Mouse (Mus musculus) liver, embryonic 12.5 days (tissue): Measurements from ENCODE around the gene Acad11. TPM values are rescaled to one million over a fixed set of nuclear protein-coding genes. Genes with fewer than 3 reads are reported as not detected.
A peak's percentile ranks its signal among the peaks of the same experiment; 100 is the strongest.

ENCODE experiments used
- ATAC-seq: fragments of 200-750 bp; cut with Nextera tagmentation; 2 replicates; pipeline ENCODE4 v1.8.0; 2017; ENCODE audit warnings: moderate number of reproducible peaks, mild to moderate bottlenecking, moderate library complexity
- H3K27ac ChIP-seq: fragments of 300-500 bp; sonication (generic); 2 replicates; pipeline ENCODE4 v1.5.1; 2016; ENCODE audit warnings: mild to moderate bottlenecking
- H3K27me3 ChIP-seq: fragments of 300-500 bp; sonication (generic); replicated peaks from 2 replicates; pipeline ENCODE4 v1.6.1; 2016; ENCODE audit warnings: mild to moderate bottlenecking, moderate library complexity
- H3K36me3 ChIP-seq: fragments of 300-500 bp; sonication (generic); 2 replicates; pipeline ENCODE4 v1.6.1; 2016; ENCODE audit warnings: mild to moderate bottlenecking, moderate library complexity
- H3K4me1 ChIP-seq: fragments of 300-500 bp; sonication (generic); 2 replicates; pipeline ENCODE4 v1.6.1; 2016
- H3K4me2 ChIP-seq: fragments of 300-500 bp; sonication (generic); 2 replicates; pipeline ENCODE4 v1.6.1; 2016; ENCODE audit warnings: mild to moderate bottlenecking, moderate library complexity
- H3K4me3 ChIP-seq: fragments of 300-500 bp; sonication (generic); 2 replicates; pipeline ENCODE4 v1.5.1; 2016; ENCODE audit warnings: mild to moderate bottlenecking, moderate library complexity
- H3K9ac ChIP-seq: fragments of 300-500 bp; sonication (generic); 2 replicates; pipeline ENCODE4 v1.6.1; 2016; ENCODE audit warnings: mild to moderate bottlenecking, moderate library complexity
- H3K9me3 ChIP-seq: fragments of 300-500 bp; sonication (generic); replicated peaks from 2 replicates; pipeline ENCODE4 v1.6.1; 2016; ENCODE audit warnings: mild to moderate bottlenecking, moderate library complexity
- WGBS: fragments of 180-500 bp; shearing (Covaris S2); methylation state at CpG from one replicate; pipeline ENCODE4 v1.1.7; 2016; ENCODE audit not compliant: insufficient replicate concordance; 5-methylcytosine and 5-hydroxymethylcytosine counted together
- polyA plus RNA-seq: library from polyadenylated mRNA; unstranded; fragments of >200 nt; fragmentation: Nextera tagmentation; extraction: Ambion mirVana; gene quantifications from 2 replicates; pipeline ENCODE4 v1.2.1, GENCODE M21; 2016

Acad11 gene
- polyA plus RNA-seq, result 10.5 and 11.5 TPM in 2 replicates

DNA sequence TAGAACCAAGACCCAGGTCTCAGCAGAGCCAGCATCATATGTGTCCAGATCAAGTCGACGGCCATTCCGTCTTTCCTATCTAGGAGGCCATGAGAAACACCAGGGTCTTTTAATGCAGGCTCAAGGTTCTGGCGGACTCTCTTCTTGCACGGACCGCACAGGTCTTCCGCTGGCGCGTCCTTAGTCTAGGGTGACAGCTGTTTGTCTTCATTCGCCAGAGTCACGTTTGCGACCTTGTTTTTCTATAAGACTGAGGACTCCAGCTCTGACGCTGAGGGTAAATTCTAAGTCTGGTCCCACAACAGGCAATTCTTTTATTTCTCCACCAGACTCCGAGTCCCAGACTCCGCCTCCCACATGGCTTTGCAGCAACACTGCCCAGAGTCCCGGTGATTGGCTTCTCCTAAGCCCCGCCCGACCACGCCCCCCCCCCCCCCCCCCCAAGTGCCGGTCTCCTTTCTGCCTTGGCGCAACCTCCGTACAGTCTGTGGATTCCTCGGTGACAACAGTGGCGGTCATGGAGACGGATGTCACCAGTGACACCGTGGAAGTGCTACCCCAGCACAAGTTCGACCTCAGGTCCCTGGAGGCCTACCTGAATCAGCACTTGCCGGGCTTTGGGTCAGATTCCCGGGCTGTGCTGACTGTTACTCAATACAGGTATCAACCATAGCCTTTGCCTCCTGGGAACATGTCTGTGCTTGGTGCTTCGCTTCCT lies at the start of gene Acad11:
Gene Acad11, plus strand, starts transcription at position 134 of the 718 bp plus-strand sequence.
- Histone ChIP-seq H3K9ac (peak within 1 kb of the TSS; percentile 87), H3K4me2 (peak within 1 kb of the TSS; percentile 83), H3K4me3 (peak within 1 kb of the TSS; percentile 98), H3K36me3 (peaks cover 19% of the 10 kb centered on the region), H3K4me1 (peaks cover 22% of the 10 kb centered on the region), H3K27me3 (no peaks in the 10 kb centered on the region), H3K27ac (peak within 1 kb of the TSS; percentile 71), H3K9me3 (no peaks in the 10 kb centered on the region)
- WGBS, result 0% methylated on average over 30 of the region's 30 CpGs
- peak; percentile 96 for ATAC-seq

DNA sequence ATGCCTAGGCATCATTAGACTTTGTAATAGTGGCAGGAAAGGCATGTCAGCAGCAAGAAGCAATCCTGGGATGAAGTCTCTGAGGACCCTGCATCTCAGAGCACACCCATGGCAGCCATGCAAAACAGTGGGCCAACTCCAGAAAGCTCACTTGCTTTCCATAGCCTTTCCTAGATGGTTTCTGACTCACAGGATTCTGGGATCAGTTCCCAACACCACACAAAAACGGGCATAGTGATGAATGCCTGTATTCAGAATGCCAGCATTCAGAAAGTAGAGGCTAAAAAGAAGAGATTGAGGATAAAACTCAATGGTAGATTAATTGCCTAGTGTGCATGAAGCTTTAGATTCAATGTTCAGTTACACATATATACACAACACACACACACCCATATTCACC lies 48.7 kb upstream of the Acad11 start:
- WGBS, result 37% methylated on average over 1 of the region's 1 CpGs
- H3K4me1 ChIP-seq, result no peaks in the 10 kb centered on the region
- H3K4me2 ChIP-seq, result no peak overlapping the region
- no peaks in the 10 kb centered on the region; the same call in none of the 2 replicates for H3K36me3 ChIP-seq
- H3K27ac ChIP-seq, result no peak overlapping the region
- ATAC-seq, result no peak
- H3K27me3 ChIP-seq, result no peaks in the 10 kb centered on the region
- no peak overlapping the region for H3K4me3 ChIP-seq
- H3K9me3 ChIP-seq, result no peaks in the 10 kb centered on the region
- H3K9ac ChIP-seq, result no peak overlapping the region

DNA sequence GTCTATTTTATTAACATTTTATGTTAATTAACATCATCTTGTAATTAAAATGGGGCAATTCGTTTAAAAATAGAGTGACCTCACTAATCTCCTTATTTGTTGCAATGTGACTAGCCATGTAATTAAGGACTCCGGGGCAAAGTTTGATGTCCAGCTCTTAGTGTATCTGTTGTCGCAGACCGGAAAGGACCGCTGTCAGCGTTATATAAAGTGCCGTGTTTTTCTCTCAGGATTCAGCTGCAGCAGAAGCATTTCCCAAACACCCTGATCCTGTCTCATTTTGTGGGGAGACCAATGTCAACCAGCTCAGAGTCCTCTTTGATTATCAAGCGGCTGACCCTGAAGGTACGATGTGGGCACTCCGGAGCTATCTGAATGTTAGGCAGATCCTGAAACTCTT lies 42.2 kb upstream of the Acad11 start:
- Histone ChIP-seq H3K27me3 (no peaks in the 10 kb centered on the region), H3K36me3 (peaks cover 6% of the 10 kb centered on the region), H3K27ac (no peak overlapping the region), H3K4me3 (no peak overlapping the region), H3K9me3 (no peaks in the 10 kb centered on the region), H3K9ac (no peak overlapping the region), H3K4me1 (no peaks in the 10 kb centered on the region), H3K4me2 (no peak overlapping the region)
- ATAC-seq, result no peak
- WGBS, result 81% methylated on average over 10 of the region's 10 CpGs

DNA sequence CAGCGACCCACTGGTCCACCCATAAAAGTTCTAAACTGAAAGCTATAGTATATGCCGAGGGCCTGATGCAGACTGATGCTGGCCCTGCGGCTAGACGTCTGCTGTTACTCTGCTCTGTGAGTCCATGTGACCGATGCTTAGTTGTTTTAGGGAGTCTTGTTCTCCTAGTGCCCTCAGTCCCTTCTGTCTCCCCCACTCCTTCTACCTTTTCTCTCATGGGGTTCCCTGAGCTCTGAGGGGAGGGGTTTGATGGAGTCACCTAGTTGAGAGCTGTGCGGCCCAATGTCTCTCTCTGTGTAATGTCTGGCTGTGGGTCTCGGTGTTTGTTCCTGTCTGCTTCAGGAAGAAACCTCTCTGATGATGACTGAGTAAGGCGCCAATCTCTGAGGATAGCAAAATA lies 36.0 kb upstream of the Acad11 start:
- peaks cover 23% of the 10 kb centered on the region for H3K36me3 ChIP-seq
- no peak overlapping the region for H3K4me2 ChIP-seq
- ATAC-seq, result no peak
- no peaks in the 10 kb centered on the region for H3K4me1 ChIP-seq
- no peaks in the 10 kb centered on the region for H3K27me3 ChIP-seq
- no peak overlapping the region for H3K4me3 ChIP-seq
- no peak overlapping the region for H3K27ac ChIP-seq
- no peak overlapping the region for H3K9ac ChIP-seq
- WGBS, result 81% methylated on average over 8 of the region's 8 CpGs
- H3K9me3 ChIP-seq, result no peaks in the 10 kb centered on the region

DNA sequence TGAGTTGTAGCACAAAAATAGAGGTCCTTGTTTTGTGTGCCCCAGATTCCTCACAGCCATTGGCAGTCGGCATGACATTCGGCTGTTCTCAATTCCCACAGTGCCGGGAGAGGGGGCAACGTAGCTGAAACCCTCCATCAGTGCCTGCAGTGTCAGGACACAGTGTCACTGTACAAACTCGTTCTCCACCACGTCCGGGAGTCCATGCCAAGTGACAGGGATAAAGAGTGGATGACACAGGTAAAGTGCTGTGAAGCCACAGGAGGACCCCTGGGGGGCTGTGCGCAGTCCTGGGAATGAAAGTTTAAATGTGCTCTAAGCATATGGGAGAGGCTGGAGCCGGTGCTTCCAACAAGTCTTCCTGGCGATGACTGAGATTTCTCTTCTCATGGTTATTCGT lies 33.3 kb upstream of the Acad11 start:
- Histone ChIP-seq H3K36me3 (peaks cover 19% of the 10 kb centered on the region), H3K27ac (no peak overlapping the region), H3K4me3 (no peak overlapping the region), H3K9ac (no peak overlapping the region), H3K9me3 (no peaks in the 10 kb centered on the region), H3K4me1 (no peaks in the 10 kb centered on the region), H3K27me3 (no peaks in the 10 kb centered on the region), H3K4me2 (no peak overlapping the region)
- ATAC-seq, result no peak
- WGBS, result 75% methylated on average over 11 of the region's 11 CpGs

DNA sequence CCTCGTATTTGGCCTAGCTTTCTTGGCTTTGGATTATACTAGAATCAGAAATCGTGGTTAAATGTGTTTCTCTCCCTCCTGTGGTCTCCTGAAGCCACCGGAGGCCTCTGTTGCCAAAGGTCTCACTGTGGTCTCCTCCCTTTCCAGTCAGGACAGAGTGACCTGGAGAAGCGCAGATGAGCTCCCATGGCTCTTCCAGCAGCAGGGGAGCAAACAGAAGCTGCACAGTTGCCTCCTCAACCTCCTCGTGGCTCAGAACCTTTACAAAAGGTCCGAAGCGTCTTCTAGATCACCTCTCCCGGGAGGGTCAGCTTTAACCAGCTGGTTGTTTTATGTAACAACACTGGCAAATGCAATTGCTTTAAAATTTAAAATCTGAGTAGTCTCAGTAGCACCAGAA lies 28.9 kb upstream of the Acad11 start:
- WGBS, result 67% methylated on average over 8 of the region's 8 CpGs
- Histone ChIP-seq H3K4me1 (no peaks in the 10 kb centered on the region), H3K9ac (no peak overlapping the region), H3K27me3 (no peaks in the 10 kb centered on the region), H3K27ac (no peak overlapping the region), H3K9me3 (no peaks in the 10 kb centered on the region), H3K36me3 (peaks cover 8% of the 10 kb centered on the region; the same call in 1 of the 2 replicates), H3K4me3 (no peak overlapping the region), H3K4me2 (no peak overlapping the region)
- no peak for ATAC-seq

DNA sequence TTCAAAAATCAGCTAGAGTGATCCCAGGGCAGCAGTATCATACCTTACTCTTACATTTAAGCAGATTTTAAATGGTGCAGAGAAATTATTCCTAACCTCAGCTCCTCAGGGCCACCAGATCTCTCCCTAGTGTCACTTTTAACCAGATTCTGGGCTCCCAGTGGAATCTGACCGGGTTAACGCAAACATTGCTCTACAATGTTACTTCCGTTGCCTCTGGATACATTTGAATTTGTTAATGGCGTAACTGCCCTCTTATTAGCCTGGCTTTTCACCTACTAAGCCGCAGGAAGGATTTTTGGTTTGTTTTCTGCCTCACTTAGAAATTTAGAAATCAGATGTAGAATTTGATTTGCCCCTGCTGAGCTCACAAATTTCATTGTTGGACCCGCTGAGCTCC lies 28.5 kb upstream of the Acad11 start:
- Histone ChIP-seq H3K4me3 (no peak overlapping the region), H3K36me3 (peaks cover 8% of the 10 kb centered on the region; the same call in 1 of the 2 replicates), H3K4me1 (no peaks in the 10 kb centered on the region), H3K27ac (no peak overlapping the region), H3K9ac (no peak overlapping the region), H3K27me3 (no peaks in the 10 kb centered on the region), H3K9me3 (no peaks in the 10 kb centered on the region), H3K4me2 (no peak overlapping the region)
- no peak for ATAC-seq
- WGBS, result 56% methylated on average over 6 of the region's 6 CpGs

DNA sequence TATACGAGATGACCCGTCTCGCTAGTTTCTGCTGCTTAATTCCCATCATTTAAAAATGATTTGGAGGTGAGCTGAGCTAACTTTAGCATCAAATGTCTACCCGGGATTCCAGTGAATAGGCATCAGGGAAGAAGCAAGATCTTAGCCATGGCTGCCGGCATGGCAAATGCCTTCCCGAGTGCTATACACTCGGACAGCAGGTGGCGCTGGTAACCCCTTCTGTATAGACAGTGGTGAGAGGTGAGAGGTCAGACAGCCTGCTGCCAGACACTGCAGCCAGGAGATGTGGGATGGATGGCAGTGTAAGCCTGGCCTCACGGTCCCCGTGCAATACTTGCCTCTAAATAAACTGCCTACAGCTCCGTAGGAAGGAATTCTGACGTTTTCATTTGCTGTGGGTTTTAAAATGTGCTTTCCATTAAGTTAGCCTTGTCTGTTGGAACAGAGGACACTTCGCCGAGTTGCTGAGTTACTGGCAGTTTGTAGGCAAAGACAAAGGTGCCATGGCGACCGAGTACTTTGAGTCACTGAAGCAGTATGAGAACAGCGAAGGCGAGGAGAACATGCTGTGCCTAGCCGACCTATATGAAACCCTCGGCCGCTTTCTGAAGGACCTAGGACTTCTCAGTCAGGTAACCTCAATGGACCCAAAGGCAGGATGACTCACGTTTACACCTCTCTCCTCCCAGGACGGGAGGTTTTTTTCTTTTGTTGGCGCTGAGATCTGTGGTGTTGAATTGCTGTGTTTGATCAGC lies 27.7 kb upstream of the Acad11 start:
- peaks cover 8% of the 10 kb centered on the region; the same call in 1 of the 2 replicates for H3K36me3 ChIP-seq
- H3K4me2 ChIP-seq, result no peak overlapping the region
- 43% methylated on average over 24 of the region's 24 CpGs for WGBS
- H3K4me3 ChIP-seq, result no peak overlapping the region
- no peaks in the 10 kb centered on the region for H3K27me3 ChIP-seq
- H3K9ac ChIP-seq, result no peak overlapping the region
- no peak overlapping the region for H3K27ac ChIP-seq
- ATAC-seq, result peak; percentile 70
- H3K4me1 ChIP-seq, result no peaks in the 10 kb centered on the region
- no peaks in the 10 kb centered on the region for H3K9me3 ChIP-seq

DNA sequence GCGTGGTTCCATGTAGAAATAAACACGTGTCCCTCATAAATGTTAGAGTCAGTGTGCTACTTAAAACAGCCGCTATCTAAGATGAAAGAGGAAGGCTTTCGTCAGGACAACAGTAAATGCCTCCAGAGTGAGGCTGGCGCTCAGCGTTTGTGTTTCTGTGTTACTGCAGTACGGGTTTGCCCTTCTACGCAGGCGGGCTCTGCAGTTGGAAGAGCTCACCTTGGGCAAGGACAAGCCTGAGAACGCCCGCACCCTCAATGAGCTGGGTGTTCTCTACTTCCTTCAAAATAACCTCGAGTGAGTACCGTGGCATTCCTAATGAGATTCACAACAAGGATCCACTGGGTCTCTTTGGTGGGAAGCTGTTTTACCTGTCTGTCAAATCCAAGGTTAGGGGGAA lies 24.9 kb upstream of the Acad11 start:
- Histone ChIP-seq H3K27me3 (no peaks in the 10 kb centered on the region), H3K4me2 (no peak overlapping the region), H3K4me1 (no peaks in the 10 kb centered on the region), H3K36me3 (peaks cover 6% of the 10 kb centered on the region; the same call in 1 of the 2 replicates), H3K27ac (no peak overlapping the region), H3K9ac (no peak overlapping the region), H3K9me3 (no peaks in the 10 kb centered on the region), H3K4me3 (no peak overlapping the region)
- WGBS, result 79% methylated on average over 13 of the region's 13 CpGs
- no peak for ATAC-seq

DNA sequence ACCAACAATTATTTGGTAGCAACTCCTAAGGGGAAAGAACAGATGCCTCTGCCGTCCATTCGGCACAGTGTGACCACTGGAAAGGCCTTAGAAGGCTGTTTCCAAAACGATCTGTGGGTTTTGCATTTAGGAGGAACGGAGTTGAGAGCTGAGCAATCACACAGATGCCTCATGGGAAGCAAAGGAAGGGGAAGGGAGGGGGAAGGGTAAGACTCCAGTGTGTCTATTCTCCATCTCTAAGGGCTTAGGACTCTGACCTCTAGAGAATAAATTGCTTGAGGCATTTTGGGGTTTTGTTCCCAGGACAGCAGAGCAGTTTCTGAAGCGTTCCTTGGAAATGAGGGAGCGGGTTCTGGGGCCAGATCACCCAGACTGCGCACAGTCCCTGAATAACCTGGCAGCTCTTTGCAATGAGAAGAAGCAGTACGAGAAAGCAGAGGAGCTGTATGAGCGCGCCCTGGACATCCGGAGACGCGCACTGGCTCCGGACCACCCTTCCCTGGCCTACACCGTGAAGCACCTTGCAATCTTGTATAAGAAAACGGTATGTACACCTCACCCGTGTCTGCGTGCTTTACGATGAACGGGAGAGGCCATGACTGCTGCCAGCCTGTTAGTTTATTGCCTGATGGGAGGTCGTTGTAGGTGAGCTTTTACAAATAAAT lies 24.0 kb upstream of the Acad11 start:
- no peak overlapping the region for H3K27ac ChIP-seq
- no peak for ATAC-seq
- H3K4me2 ChIP-seq, result no peak overlapping the region
- no peak overlapping the region for H3K9ac ChIP-seq
- H3K9me3 ChIP-seq, result no peaks in the 10 kb centered on the region
- H3K4me3 ChIP-seq, result no peak overlapping the region
- peaks cover 6% of the 10 kb centered on the region; the same call in 1 of the 2 replicates for H3K36me3 ChIP-seq
- no peaks in the 10 kb centered on the region for H3K4me1 ChIP-seq
- WGBS, result 84% methylated on average over 21 of the region's 21 CpGs
- no peaks in the 10 kb centered on the region for H3K27me3 ChIP-seq

DNA sequence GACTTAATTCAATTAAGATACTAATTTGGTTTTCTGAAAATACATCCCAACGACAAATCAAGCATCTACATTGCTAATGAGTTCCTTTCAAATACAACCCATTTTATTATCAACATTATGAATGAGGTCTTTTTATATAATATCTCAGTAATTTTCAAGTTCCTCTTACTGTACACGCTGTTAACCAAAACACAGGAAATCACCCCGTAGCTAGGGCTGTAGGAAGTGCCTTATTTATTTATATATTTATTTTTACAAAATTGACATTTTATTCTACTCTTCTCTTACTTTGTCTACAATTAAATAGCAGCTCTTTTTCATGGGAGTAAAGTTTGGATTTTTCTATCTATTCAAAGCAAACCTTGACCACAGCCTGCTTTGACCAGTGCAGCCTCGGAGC lies 23.4 kb upstream of the Acad11 start:
- Histone ChIP-seq H3K4me2 (no peak overlapping the region), H3K9ac (no peak overlapping the region), H3K36me3 (peaks cover 6% of the 10 kb centered on the region; the same call in 1 of the 2 replicates), H3K9me3 (no peaks in the 10 kb centered on the region), H3K4me3 (no peak overlapping the region), H3K27me3 (no peaks in the 10 kb centered on the region), H3K27ac (no peak overlapping the region), H3K4me1 (no peaks in the 10 kb centered on the region)
- WGBS, result 55% methylated on average over 4 of the region's 4 CpGs
- ATAC-seq, result no peak

DNA sequence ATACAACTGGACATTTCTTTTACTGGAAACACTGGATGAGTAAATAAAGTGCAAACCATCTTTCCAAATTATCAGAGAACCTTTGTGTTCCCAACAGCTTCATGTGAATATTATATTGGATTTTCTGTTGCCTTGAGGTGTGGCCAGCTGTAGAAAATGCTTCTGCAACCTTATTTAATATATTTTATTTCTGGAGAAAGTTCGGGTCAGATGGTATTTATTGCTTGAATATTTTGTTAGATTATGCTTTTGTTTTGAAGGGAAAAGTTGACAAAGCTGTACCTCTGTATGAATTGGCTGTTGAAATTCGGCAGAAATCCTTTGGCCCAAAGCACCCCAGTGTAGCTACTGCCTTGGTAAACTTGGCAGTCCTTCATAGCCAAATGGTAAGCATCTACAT lies 22.8 kb upstream of the Acad11 start, which contains the start of gene Gm28305:
Gene Gm28305, plus strand, starts transcription at position 301 of the 400 bp plus-strand sequence.
- no peak for ATAC-seq

More for the DNA sequence above, 22.8 kb upstream of the Acad11 start, which contains the start of gene Gm28305:
- 37% methylated on average over 2 of the region's 2 CpGs for WGBS
- Histone ChIP-seq H3K36me3 (peaks cover 6% of the 10 kb centered on the region; the same call in 1 of the 2 replicates), H3K9me3 (no peaks in the 10 kb centered on the region), H3K9ac (no peak within 1 kb of the TSS), H3K4me2 (no peak within 1 kb of the TSS), H3K4me1 (no peaks in the 10 kb centered on the region), H3K27ac (no peak within 1 kb of the TSS), H3K4me3 (no peak within 1 kb of the TSS), H3K27me3 (no peaks in the 10 kb centered on the region)
